Mouse (Mus musculus): ENCODE results near the gene Ggt5. TPM values are rescaled to one million over a fixed set of nuclear protein-coding genes. Genes with fewer than 3 reads are reported as not detected.

The Ggt5 gene
- polyA plus RNA-seq, 1 experiment from 2014 or later = 2.1 TPM

DNA sequence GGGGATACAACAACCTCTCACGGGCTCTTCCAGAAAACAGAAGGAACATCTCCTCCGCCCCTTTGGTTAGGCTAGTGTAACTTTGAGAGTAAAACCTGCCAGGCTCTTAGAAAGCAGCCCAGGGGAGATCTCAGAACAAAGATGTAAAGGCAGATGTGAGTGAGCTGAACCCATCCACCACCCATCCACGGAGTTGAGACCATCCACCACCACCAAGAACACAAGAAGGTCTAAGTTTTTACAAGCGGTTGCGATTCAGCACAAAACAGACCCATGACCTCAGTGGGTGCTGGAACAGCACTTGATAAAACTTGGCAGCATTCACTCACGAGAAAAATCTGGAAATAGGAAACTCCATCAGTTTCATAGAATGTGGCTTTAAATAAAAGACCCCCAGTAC, 36.8 kb downstream of the Ggt5 start:
- H3K27me3 ChIP-seq (replicated peaks; ENCODE audit: control insufficient read depth, insufficient read depth, low read length) = no peaks in the 10 kb centered on the region
- ATAC-seq (no peak), DNase-seq (ENCODE audit: low spot score) (no peak)
- no peak overlapping the region for H3K4me2 ChIP-seq (ENCODE audit: low read length)
- whole genome bisulfite sequencing = 57% methylated on average over 6 of the region's 6 CpGs
- H3K27ac ChIP-seq (ENCODE audit: low read depth, low read length) = no peak overlapping the region
- H3K36me3 ChIP-seq (ENCODE audit: control insufficient read depth, insufficient read depth, low read length) = no peaks in the 10 kb centered on the region
- no peaks in the 10 kb centered on the region for H3K4me1 ChIP-seq (ENCODE audit: control insufficient read depth, insufficient read depth, low read length)
- H3K9me3 ChIP-seq (replicated peaks; ENCODE audit: control insufficient read depth, low read length) = no peaks in the 10 kb centered on the region
- no peak overlapping the region for H3K9ac ChIP-seq (ENCODE audit: low read length)
- H3K4me3 ChIP-seq (ENCODE audit: low read depth, low read length) = no peak overlapping the region

DNA sequence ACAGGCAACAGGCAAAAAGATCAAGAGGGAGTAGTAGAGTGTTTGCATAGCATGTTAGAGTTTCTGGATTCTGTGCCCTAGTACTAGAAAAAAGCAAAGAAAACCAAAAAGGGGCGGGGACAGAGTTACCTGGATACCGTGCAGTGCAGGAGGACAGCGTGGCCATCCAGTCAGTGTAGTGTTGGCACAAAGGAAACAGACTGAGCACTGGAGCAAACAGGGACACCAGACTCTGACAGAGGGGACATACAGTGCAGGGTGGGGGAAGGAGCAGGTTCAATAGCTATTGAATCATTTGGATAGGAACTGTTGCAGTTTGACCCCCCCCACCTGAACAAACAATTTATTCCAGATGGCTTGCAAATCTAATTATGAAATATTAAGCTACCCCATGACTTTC, 37.9 kb downstream of the Ggt5 start:
- no peaks in the 10 kb centered on the region for H3K4me1 ChIP-seq (ENCODE audit: control insufficient read depth, insufficient read depth, low read length)
- WGBS = 59% methylated on average over 3 of the region's 3 CpGs
- H3K27ac ChIP-seq (ENCODE audit: low read depth, low read length) = no peak overlapping the region
- no peak overlapping the region for H3K4me2 ChIP-seq (ENCODE audit: low read length)
- H3K36me3 ChIP-seq (ENCODE audit: control insufficient read depth, insufficient read depth, low read length) = no peaks in the 10 kb centered on the region
- H3K9ac ChIP-seq (ENCODE audit: low read length) = no peak overlapping the region
- no peak overlapping the region for H3K4me3 ChIP-seq (ENCODE audit: low read depth, low read length)
- DNase-seq (ENCODE audit: low spot score) = no peak
- no peaks in the 10 kb centered on the region for H3K27me3 ChIP-seq (replicated peaks; ENCODE audit: control insufficient read depth, insufficient read depth, low read length)
- ATAC-seq = no peak
- no peaks in the 10 kb centered on the region for H3K9me3 ChIP-seq (replicated peaks; ENCODE audit: control insufficient read depth, low read length)

DNA sequence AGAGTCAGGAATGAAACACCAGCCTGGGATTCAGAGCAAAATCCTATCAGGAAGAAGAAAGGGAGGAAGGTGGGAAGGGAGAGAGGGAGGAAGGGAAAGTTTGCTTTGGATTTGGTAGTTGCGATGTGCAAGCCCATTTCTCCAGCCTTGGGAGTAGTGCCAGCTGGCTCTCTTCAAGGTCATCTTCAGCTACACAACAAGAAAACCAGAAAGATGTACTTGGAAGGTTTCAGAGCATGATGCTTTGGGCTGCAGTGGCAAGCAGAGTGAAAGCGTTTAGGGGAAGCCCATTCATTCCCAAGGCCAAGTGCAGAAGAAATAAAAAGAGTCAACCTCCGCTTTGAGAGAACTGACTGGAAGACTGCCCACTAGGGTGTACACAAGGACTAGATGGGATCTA, 38.4 kb downstream of the Ggt5 start:
- no peaks in the 10 kb centered on the region for H3K36me3 ChIP-seq (ENCODE audit: control insufficient read depth, insufficient read depth, low read length)
- no peaks in the 10 kb centered on the region for H3K4me1 ChIP-seq (ENCODE audit: control insufficient read depth, insufficient read depth, low read length)
- DNase-seq (ENCODE audit: low spot score) = peak; percentile 41
- H3K4me3 ChIP-seq (ENCODE audit: low read depth, low read length) = no peak overlapping the region
- no peaks in the 10 kb centered on the region for H3K9me3 ChIP-seq (replicated peaks; ENCODE audit: control insufficient read depth, low read length)
- no peak overlapping the region for H3K9ac ChIP-seq (ENCODE audit: low read length)
- H3K27me3 ChIP-seq (replicated peaks; ENCODE audit: control insufficient read depth, insufficient read depth, low read length) = no peaks in the 10 kb centered on the region
- H3K4me2 ChIP-seq (ENCODE audit: low read length) = no peak overlapping the region
- WGBS = 75% methylated on average over 3 of the region's 3 CpGs
- ATAC-seq = no peak
- H3K27ac ChIP-seq (ENCODE audit: low read depth, low read length) = no peak overlapping the region

DNA sequence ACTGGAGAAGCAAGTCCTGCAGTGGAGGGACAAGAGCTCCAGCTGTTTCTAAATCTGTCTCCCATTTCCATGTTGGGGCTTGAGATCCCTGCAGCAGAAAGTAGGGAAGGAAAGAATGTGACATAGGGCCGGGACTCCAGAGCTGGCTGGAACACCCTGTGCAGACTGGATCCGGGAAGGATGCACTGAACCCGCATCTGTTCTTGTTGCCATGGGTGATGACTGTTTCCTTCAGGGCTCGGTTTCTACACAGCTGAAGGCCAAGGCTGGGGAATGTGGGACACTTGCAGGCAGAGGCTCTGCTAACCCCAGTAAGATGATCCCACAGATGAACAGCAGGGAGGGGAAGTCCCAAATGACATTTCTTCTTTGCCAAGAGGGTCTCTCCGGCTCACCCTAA, 43.5 kb downstream of the Ggt5 start:
- Histone ChIP-seq H3K9ac (ENCODE audit: low read length) (no peak overlapping the region), H3K27me3 (replicated peaks; ENCODE audit: control insufficient read depth, insufficient read depth, low read length) (no peaks in the 10 kb centered on the region), H3K9me3 (replicated peaks; ENCODE audit: control insufficient read depth, low read length) (no peaks in the 10 kb centered on the region), H3K36me3 (ENCODE audit: control insufficient read depth, insufficient read depth, low read length) (no peaks in the 10 kb centered on the region), H3K27ac (ENCODE audit: low read depth, low read length) (no peak overlapping the region), H3K4me2 (ENCODE audit: low read length) (no peak overlapping the region), H3K4me1 (ENCODE audit: control insufficient read depth, insufficient read depth, low read length) (no peaks in the 10 kb centered on the region), H3K4me3 (ENCODE audit: low read depth, low read length) (no peak overlapping the region)
- DNase-seq (ENCODE audit: low spot score) (peak; percentile 21), ATAC-seq (no peak)
- 66% methylated on average over 5 of the region's 5 CpGs for WGBS

DNA sequence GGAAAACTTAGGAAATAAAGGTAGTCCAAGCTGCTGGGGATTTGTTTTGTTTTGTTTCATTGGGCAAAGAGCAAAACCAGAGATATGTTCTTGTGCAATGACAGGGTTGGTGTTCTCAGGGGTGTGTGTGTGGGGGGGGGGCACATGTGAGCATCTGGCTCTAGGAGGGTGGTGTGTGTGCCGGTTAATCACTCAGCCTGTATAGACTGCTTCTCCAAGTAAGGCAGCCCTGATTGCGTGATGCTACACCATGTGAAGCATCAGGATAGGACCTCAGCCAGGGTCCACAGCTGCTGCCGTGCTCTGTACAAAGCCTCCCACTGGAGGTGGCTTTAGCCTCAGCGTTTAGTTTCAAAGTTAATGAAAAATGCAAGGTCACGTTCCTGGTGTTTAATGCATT, 43.9 kb downstream of the Ggt5 start:
- no peaks in the 10 kb centered on the region for H3K36me3 ChIP-seq (ENCODE audit: control insufficient read depth, insufficient read depth, low read length)
- no peaks in the 10 kb centered on the region for H3K9me3 ChIP-seq (replicated peaks; ENCODE audit: control insufficient read depth, low read length)
- no peak overlapping the region for H3K27ac ChIP-seq (ENCODE audit: low read depth, low read length)
- no peak overlapping the region for H3K9ac ChIP-seq (ENCODE audit: low read length)
- no peak overlapping the region for H3K4me3 ChIP-seq (ENCODE audit: low read depth, low read length)
- no peaks in the 10 kb centered on the region for H3K27me3 ChIP-seq (replicated peaks; ENCODE audit: control insufficient read depth, insufficient read depth, low read length)
- no peaks in the 10 kb centered on the region for H3K4me1 ChIP-seq (ENCODE audit: control insufficient read depth, insufficient read depth, low read length)
- H3K4me2 ChIP-seq (ENCODE audit: low read length) = no peak overlapping the region
- DNase-seq (ENCODE audit: low spot score) (no peak), ATAC-seq (no peak)
- WGBS = 88% methylated on average over 5 of the region's 5 CpGs

DNA sequence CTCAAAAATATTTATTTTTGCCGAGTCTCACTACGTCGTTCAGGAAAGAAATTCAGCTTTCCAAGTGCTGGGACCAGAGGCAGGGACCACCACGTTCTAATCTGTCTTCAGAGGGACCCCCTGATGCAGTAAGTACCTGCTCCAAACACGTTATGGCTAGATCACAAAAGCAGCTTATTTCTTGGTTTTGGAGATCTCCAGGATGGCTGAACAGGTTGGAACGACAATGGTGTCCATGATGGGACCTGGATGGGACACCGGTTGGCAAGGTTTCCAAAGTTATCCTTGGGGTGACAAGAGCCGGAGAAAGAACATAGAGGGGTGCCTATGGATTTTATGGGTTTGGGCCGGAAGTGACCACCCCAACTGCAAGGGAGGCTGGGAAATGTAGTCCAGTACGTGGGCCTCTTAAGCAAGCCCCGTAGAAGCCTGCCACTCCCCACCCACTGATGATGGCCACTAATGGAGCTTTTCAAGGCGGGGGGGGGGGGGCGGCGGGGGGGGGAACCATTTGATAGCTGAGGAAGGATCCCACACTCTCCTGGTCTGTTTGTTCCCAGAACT, 44.5 kb downstream of the Ggt5 start:
- no peaks in the 10 kb centered on the region for H3K36me3 ChIP-seq (ENCODE audit: control insufficient read depth, insufficient read depth, low read length)
- DNase-seq (ENCODE audit: low spot score) = no peak
- no peak overlapping the region for H3K4me3 ChIP-seq (ENCODE audit: low read depth, low read length)
- no peaks in the 10 kb centered on the region for H3K4me1 ChIP-seq (ENCODE audit: control insufficient read depth, insufficient read depth, low read length)
- no peaks in the 10 kb centered on the region for H3K9me3 ChIP-seq (replicated peaks; ENCODE audit: control insufficient read depth, low read length)
- H3K27ac ChIP-seq (ENCODE audit: low read depth, low read length) = no peak overlapping the region
- H3K4me2 ChIP-seq (ENCODE audit: low read length) = no peak overlapping the region
- no peak for ATAC-seq
- no peaks in the 10 kb centered on the region for H3K27me3 ChIP-seq (replicated peaks; ENCODE audit: control insufficient read depth, insufficient read depth, low read length)
- 78% methylated on average over 13 of the region's 14 CpGs for WGBS
- no peak overlapping the region for H3K9ac ChIP-seq (ENCODE audit: low read length)

DNA sequence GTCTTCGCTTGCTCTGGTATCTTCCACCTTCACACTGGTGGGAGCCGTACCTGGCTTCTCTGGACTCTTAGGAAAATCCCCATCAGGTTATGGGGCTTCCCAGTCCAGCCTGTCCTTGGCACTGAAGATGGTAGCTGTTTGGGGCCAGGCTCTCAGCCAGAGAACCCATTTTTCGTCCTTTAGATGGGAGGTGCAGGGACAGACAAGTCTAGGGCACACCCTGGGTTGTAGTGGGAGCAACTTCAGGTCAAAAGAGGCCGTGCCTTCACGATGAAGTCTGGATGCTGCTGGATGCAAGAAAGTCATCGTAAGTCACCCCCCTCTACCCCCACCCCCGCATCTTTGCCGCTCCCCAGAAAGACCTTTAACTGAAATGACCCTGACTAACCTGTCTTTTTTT, 45.5 kb downstream of the Ggt5 start:
- H3K36me3 ChIP-seq (ENCODE audit: control insufficient read depth, insufficient read depth, low read length) = no peaks in the 10 kb centered on the region
- H3K27me3 ChIP-seq (replicated peaks; ENCODE audit: control insufficient read depth, insufficient read depth, low read length) = no peaks in the 10 kb centered on the region
- ATAC-seq (no peak), DNase-seq (ENCODE audit: low spot score) (no peak)
- WGBS = 95% methylated on average over 8 of the region's 8 CpGs
- no peak overlapping the region for H3K4me2 ChIP-seq (ENCODE audit: low read length)
- H3K9me3 ChIP-seq (replicated peaks; ENCODE audit: control insufficient read depth, low read length) = no peaks in the 10 kb centered on the region
- no peak overlapping the region for H3K4me3 ChIP-seq (ENCODE audit: low read depth, low read length)
- no peaks in the 10 kb centered on the region for H3K4me1 ChIP-seq (ENCODE audit: control insufficient read depth, insufficient read depth, low read length)
- no peak overlapping the region for H3K27ac ChIP-seq (ENCODE audit: low read depth, low read length)
- no peak overlapping the region for H3K9ac ChIP-seq (ENCODE audit: low read length)

DNA sequence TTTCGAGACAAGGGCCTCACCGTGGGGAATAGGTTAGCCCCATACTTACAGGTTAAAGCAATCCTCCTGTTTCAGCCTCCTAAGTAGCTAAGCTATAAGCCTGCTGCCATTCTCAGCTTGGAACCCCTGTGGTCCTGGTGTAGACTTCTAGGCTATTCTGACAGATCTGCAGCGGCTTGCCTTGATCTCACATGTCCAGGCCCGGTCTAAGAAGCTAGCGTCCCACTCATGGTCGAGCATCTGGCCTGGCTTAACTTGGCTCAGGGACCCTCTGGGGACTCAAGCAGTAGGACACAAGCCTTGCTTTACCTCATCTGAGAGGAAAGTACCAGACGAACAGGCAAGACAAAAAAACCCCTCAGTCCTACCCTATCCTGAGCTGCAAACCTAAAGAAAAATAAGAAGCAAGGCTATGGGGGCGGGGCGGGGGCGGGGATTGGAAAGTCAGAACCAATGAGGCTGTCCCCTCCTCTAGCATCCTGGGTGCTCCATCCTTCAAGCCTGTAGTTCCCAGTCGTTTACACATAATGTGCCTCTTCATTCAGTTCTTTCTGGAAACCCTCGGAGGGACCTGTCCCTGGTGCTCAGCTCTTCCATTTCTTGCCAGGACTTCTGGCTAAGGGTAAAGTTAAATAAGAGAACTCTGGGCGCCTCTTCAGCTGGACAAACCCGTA, 46.0 kb downstream of the Ggt5 start:
- no peaks in the 10 kb centered on the region for H3K9me3 ChIP-seq (replicated peaks; ENCODE audit: control insufficient read depth, low read length)
- no peak overlapping the region for H3K27ac ChIP-seq (ENCODE audit: low read depth, low read length)
- no peaks in the 10 kb centered on the region for H3K27me3 ChIP-seq (replicated peaks; ENCODE audit: control insufficient read depth, insufficient read depth, low read length)
- DNase-seq (ENCODE audit: low spot score) (no peak), ATAC-seq (0 out of 2 replicates have a peak, but pooled peaks have one; percentile 5)
- WGBS = 67% methylated on average over 14 of the region's 14 CpGs
- no peaks in the 10 kb centered on the region for H3K4me1 ChIP-seq (ENCODE audit: control insufficient read depth, insufficient read depth, low read length)
- H3K4me3 ChIP-seq (ENCODE audit: low read depth, low read length) = no peak overlapping the region
- no peaks in the 10 kb centered on the region for H3K36me3 ChIP-seq (ENCODE audit: control insufficient read depth, insufficient read depth, low read length)
- no peak overlapping the region for H3K9ac ChIP-seq (ENCODE audit: low read length)
- no peak overlapping the region for H3K4me2 ChIP-seq (ENCODE audit: low read length)

DNA sequence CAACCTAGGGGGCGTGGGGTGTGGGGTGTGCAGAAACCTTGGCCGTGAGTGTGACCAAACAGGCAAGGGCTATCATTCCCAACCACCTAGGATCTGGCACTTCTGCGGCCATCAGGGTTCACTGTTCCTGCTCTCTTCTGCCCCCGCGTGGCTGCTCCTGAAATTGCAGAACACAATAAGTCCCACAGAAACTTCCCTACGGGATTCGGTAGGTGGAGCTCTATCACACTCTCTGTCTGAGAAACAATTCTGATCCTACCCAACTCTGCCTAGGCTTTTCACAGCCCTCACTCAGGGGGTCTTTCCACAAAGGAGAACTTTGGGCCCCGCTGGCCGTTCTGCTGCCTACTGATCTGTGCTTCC, 46.5 kb downstream of the Ggt5 start:
- Histone ChIP-seq H3K27me3 (replicated peaks; ENCODE audit: control insufficient read depth, insufficient read depth, low read length) (no peaks in the 10 kb centered on the region), H3K27ac (ENCODE audit: low read depth, low read length) (no peak overlapping the region), H3K4me2 (ENCODE audit: low read length) (no peak overlapping the region), H3K4me1 (ENCODE audit: control insufficient read depth, insufficient read depth, low read length) (no peaks in the 10 kb centered on the region), H3K9me3 (replicated peaks; ENCODE audit: control insufficient read depth, low read length) (no peaks in the 10 kb centered on the region), H3K9ac (ENCODE audit: low read length) (no peak overlapping the region), H3K36me3 (ENCODE audit: control insufficient read depth, insufficient read depth, low read length) (no peaks in the 10 kb centered on the region), H3K4me3 (ENCODE audit: low read depth, low read length) (no peak overlapping the region)
- ATAC-seq (peak; percentile 44; the same call in 1 of the 2 replicates), DNase-seq (ENCODE audit: low spot score) (peak; percentile 82)
- WGBS = 4% methylated on average over 9 of the region's 9 CpGs

All from forebrain, embryonic 14.5 days (tissue).